Mouse (Mus musculus) forebrain, embryonic 10.5 days (tissue): ENCODE measurements around the gene Slc25a34. TPM values are rescaled to one million over a fixed set of nuclear protein-coding genes. Genes with fewer than 3 reads are reported as not detected.

Experiments used
- DNase-seq: peaks from one replicate; pipeline ENCODE4 v3.0.0-alpha.2; 2017; ENCODE audit warnings: low spot score; ENCODE audit errors: extremely low spot score
- H3K27ac ChIP-seq: fragments of 300-500 bp; sonication (generic); 2 replicates; pipeline ENCODE4 v1.5.1; 2016; ENCODE audit warnings: mild to moderate bottlenecking
- H3K27me3 ChIP-seq: fragments of 300-500 bp; sonication (generic); 2 replicates; pipeline ENCODE4 v1.6.1; 2016; ENCODE audit warnings: mild to moderate bottlenecking; ENCODE audit not compliant: poor library complexity, severe bottlenecking
- H3K36me3 ChIP-seq: fragments of 300-500 bp; sonication (generic); replicated peaks from 2 replicates; pipeline ENCODE4 v1.6.1; 2016; ENCODE audit warnings: mild to moderate bottlenecking, moderate library complexity
- H3K4me1 ChIP-seq: fragments of 300-500 bp; sonication (generic); 2 replicates; pipeline ENCODE4 v1.6.1; 2016
- H3K4me3 ChIP-seq: fragments of 300-500 bp; sonication (generic); 2 replicates; pipeline ENCODE4 v1.5.1; 2016; ENCODE audit warnings: mild to moderate bottlenecking, moderate library complexity
- H3K9me3 ChIP-seq: fragments of 300-500 bp; sonication (generic); 2 replicates; pipeline ENCODE4 v1.6.1; 2016; ENCODE audit warnings: mild to moderate bottlenecking, moderate library complexity
- WGBS: fragments of 180-500 bp; shearing (Covaris S2); methylation state at CpG from one replicate; pipeline ENCODE4 v1.1.7; 2016; 5-methylcytosine and 5-hydroxymethylcytosine counted together
- polyA plus RNA-seq: library from polyadenylated mRNA; unstranded; fragments of >200 nt; fragmentation: Nextera tagmentation; extraction: Ambion mirVana; gene quantifications from 2 replicates; pipeline ENCODE4 v1.2.1, GENCODE M21; 2016

Gene Slc25a34
- polyA plus RNA-seq: not detected in 2 replicates

GRCm38 (mm10) chr4:141623666-141624065, at the start of gene Slc25a34:
TSS of gene Slc25a34 (minus strand) at chr4:141623821.
- Histone ChIP-seq H3K27ac (no peak within 1 kb of the TSS; the same call in 1 of the 2 replicates), H3K27me3 (no peaks in the 10 kb centered on the region), H3K4me3 (no peak within 1 kb of the TSS), H3K4me1 (peaks cover 27% of the 10 kb centered on the region), H3K36me3 (peaks cover 38% of the 10 kb centered on the region), H3K9me3 (no peaks in the 10 kb centered on the region)
- no peak for DNase-seq
- WGBS: 50% methylated on average over 1 of the region's 1 CpGs

GRCm38 (mm10) chr4:141672325-141672724, 48.7 kb upstream of the Slc25a34 start:
- Histone ChIP-seq H3K4me3 (no peak overlapping the region), H3K27ac (no peak overlapping the region), H3K36me3 (no peaks in the 10 kb centered on the region), H3K4me1 (no peaks in the 10 kb centered on the region), H3K9me3 (no peaks in the 10 kb centered on the region), H3K27me3 (no peaks in the 10 kb centered on the region)
- no peak for DNase-seq
- WGBS: 82% methylated on average over 13 of the region's 13 CpGs

- Histone ChIP-seq H3K27ac (no peak overlapping the region), H3K27me3 (no peaks in the 10 kb centered on the region), H3K36me3 (no peaks in the 10 kb centered on the region), H3K9me3 (no peaks in the 10 kb centered on the region), H3K4me1 (no peaks in the 10 kb centered on the region), H3K4me3 (no peak overlapping the region)
- DNase-seq: no peak
- 90% methylated on average over 4 of the region's 4 CpGs for WGBS
These were observed 47.8 kb upstream of the Slc25a34 start for GRCm38 (mm10) chr4:141671389-141671788.

- Histone ChIP-seq H3K36me3 (no peaks in the 10 kb centered on the region), H3K4me1 (peaks cover 3% of the 10 kb centered on the region), H3K9me3 (no peaks in the 10 kb centered on the region), H3K27me3 (peaks cover 3% of the 10 kb centered on the region; the same call in 1 of the 2 replicates), H3K4me3 (no peak overlapping the region), H3K27ac (no peak overlapping the region)
- WGBS: 91% methylated on average over 18 of the region's 18 CpGs
- no peak for DNase-seq
These were observed 46.5 kb upstream of the Slc25a34 start for GRCm38 (mm10) chr4:141669898-141670712.

- H3K27ac ChIP-seq: peak within 1 kb of the TSS; percentile 90
- DNase-seq: no peak
These were observed 41.2 kb upstream of the Slc25a34 start, which contains the start of gene Plekhm2 for GRCm38 (mm10) chr4:141664799-141665198. TSS of gene Plekhm2 (minus strand) at chr4:141664899.

GRCm38 (mm10) chr4:141664011-141664745, 40.6 kb upstream of the Slc25a34 start:
- H3K9me3 ChIP-seq: no peaks in the 10 kb centered on the region
- H3K27ac ChIP-seq: peak overlapping the region; percentile 90
- peak overlapping the region; percentile 87 for H3K4me3 ChIP-seq
- H3K27me3 ChIP-seq: peaks cover 3% of the 10 kb centered on the region; the same call in 1 of the 2 replicates
- H3K36me3 ChIP-seq: peaks cover 25% of the 10 kb centered on the region
- DNase-seq: peak; percentile 61
- peaks cover 26% of the 10 kb centered on the region for H3K4me1 ChIP-seq
- 3% methylated on average over 59 of the region's 60 CpGs for WGBS

More at GRCm38 (mm10) chr4:141664799-141665198, 41.2 kb upstream of the Slc25a34 start, which contains the start of gene Plekhm2:
- H3K4me1 ChIP-seq: peaks cover 26% of the 10 kb centered on the region
- peak within 1 kb of the TSS; percentile 87 for H3K4me3 ChIP-seq
- peaks cover 21% of the 10 kb centered on the region for H3K36me3 ChIP-seq
- no peaks in the 10 kb centered on the region for H3K9me3 ChIP-seq
- peaks cover 3% of the 10 kb centered on the region; the same call in 1 of the 2 replicates for H3K27me3 ChIP-seq
- 71% methylated on average over 8 of the region's 8 CpGs for WGBS

GRCm38 (mm10) chr4:141663122-141663931, 39.7 kb upstream of the Slc25a34 start:
- 5% methylated on average over 47 of the region's 47 CpGs for WGBS
- Histone ChIP-seq H3K36me3 (peaks cover 32% of the 10 kb centered on the region), H3K4me1 (peaks cover 26% of the 10 kb centered on the region), H3K27me3 (peaks cover 3% of the 10 kb centered on the region; the same call in 1 of the 2 replicates), H3K27ac (peak overlapping the region; percentile 90), H3K9me3 (no peaks in the 10 kb centered on the region), H3K4me3 (peak overlapping the region; percentile 87)
- peak; percentile 50 for DNase-seq

GRCm38 (mm10) chr4:141660884-141661283, 37.3 kb upstream of the Slc25a34 start:
- Histone ChIP-seq H3K27ac (no peak overlapping the region), H3K4me3 (no peak overlapping the region), H3K27me3 (peaks cover 2% of the 10 kb centered on the region; the same call in 1 of the 2 replicates), H3K4me1 (peaks cover 29% of the 10 kb centered on the region), H3K36me3 (peaks cover 53% of the 10 kb centered on the region), H3K9me3 (no peaks in the 10 kb centered on the region)
- 95% methylated on average over 11 of the region's 11 CpGs for WGBS
- DNase-seq: no peak

- H3K4me1 ChIP-seq: peaks cover 22% of the 10 kb centered on the region
- no peak overlapping the region for H3K27ac ChIP-seq
- H3K36me3 ChIP-seq: peaks cover 62% of the 10 kb centered on the region
- H3K9me3 ChIP-seq: no peaks in the 10 kb centered on the region
- no peaks in the 10 kb centered on the region for H3K27me3 ChIP-seq
- H3K4me3 ChIP-seq: no peak overlapping the region
- WGBS: 64% methylated on average over 4 of the region's 4 CpGs
- DNase-seq: no peak
These were observed 36.1 kb upstream of the Slc25a34 start for GRCm38 (mm10) chr4:141659739-141660138.

GRCm38 (mm10) chr4:141658846-141659484, 35.3 kb upstream of the Slc25a34 start:
- Histone ChIP-seq H3K4me3 (no peak overlapping the region), H3K4me1 (peaks cover 15% of the 10 kb centered on the region), H3K27ac (no peak overlapping the region), H3K27me3 (no peaks in the 10 kb centered on the region), H3K36me3 (peaks cover 69% of the 10 kb centered on the region), H3K9me3 (no peaks in the 10 kb centered on the region)
- DNase-seq: no peak
- WGBS: 93% methylated on average over 6 of the region's 6 CpGs

- peaks cover 3% of the 10 kb centered on the region; the same call in 1 of the 2 replicates for H3K4me1 ChIP-seq
- no peaks in the 10 kb centered on the region for H3K9me3 ChIP-seq
- H3K4me3 ChIP-seq: no peak overlapping the region
- WGBS: 92% methylated on average over 8 of the region's 8 CpGs
- no peaks in the 10 kb centered on the region for H3K27me3 ChIP-seq
- H3K27ac ChIP-seq: no peak overlapping the region
- H3K36me3 ChIP-seq: peaks cover 82% of the 10 kb centered on the region
- DNase-seq: no peak
These were observed 33.3 kb upstream of the Slc25a34 start for GRCm38 (mm10) chr4:141656932-141657331.
